Mouse (Mus musculus): Measurements from ENCODE around the gene Fam25c.
"Not testable (repeated sequence)": the region's sequence is repeated elsewhere in the genome, so short reads cannot be mapped to it uniquely, and the experiment has no call there.

Gene Fam25c

GRCm38 (mm10) chr14:34355301-34355700, at the start of gene Fam25c:
Gene Fam25c (minus strand): TSS chr14:34355433.
- no peak for DNase-seq (ENCODE audit: low spot score)

GRCm38 (mm10) chr14:34403424-34403823, 48.2 kb upstream of the Fam25c start:
- no peak for DNase-seq (ENCODE audit: low spot score)

- no peak for DNase-seq (ENCODE audit: low spot score)
These were observed 47.6 kb upstream of the Fam25c start for GRCm38 (mm10) chr14:34402871-34403270.

GRCm38 (mm10) chr14:34401135-34401534, 45.9 kb upstream of the Fam25c start:
- DNase-seq (ENCODE audit: low spot score) = peak; percentile 28

- no peak for DNase-seq (ENCODE audit: low spot score)
These were observed 44.8 kb upstream of the Fam25c start for GRCm38 (mm10) chr14:34400021-34400420.

- no peak for DNase-seq (ENCODE audit: low spot score)
These were observed 44.1 kb upstream of the Fam25c start for GRCm38 (mm10) chr14:34399301-34399700.

- no peak for DNase-seq (ENCODE audit: low spot score)
These were observed 43.7 kb upstream of the Fam25c start for GRCm38 (mm10) chr14:34398901-34399300.

GRCm38 (mm10) chr14:34397871-34398270, 42.6 kb upstream of the Fam25c start:
- no peak for DNase-seq (ENCODE audit: low spot score)

- DNase-seq (ENCODE audit: low spot score) = no peak
These were observed 38.1 kb upstream of the Fam25c start for GRCm38 (mm10) chr14:34393295-34393694.

GRCm38 (mm10) chr14:34382921-34383704, 27.9 kb upstream of the Fam25c start:
- DNase-seq (ENCODE audit: low spot score) = no peak

GRCm38 (mm10) chr14:34378560-34379331, 23.5 kb upstream of the Fam25c start:
- DNase-seq (ENCODE audit: low spot score) = no peak

- no peak for DNase-seq (ENCODE audit: low spot score)
These were observed 21.9 kb upstream of the Fam25c start for GRCm38 (mm10) chr14:34377121-34377520.

GRCm38 (mm10) chr14:34375941-34376340, 20.7 kb upstream of the Fam25c start:
- no peak for DNase-seq (ENCODE audit: low spot score)

- no peak for DNase-seq (ENCODE audit: low spot score)
These were observed 20.2 kb upstream of the Fam25c start, which contains the start of gene Mmrn2 for GRCm38 (mm10) chr14:34375415-34375904. Gene Mmrn2 (plus strand): TSS chr14:34375465.

GRCm38 (mm10) chr14:34374577-34374976, 19.3 kb upstream of the Fam25c start, which contains the start of gene Sncg:
Gene Sncg (minus strand): TSS chr14:34374789.
- DNase-seq (ENCODE audit: low spot score) = no peak

- DNase-seq (ENCODE audit: low spot score) = no peak
These were observed 18.3 kb upstream of the Fam25c start for GRCm38 (mm10) chr14:34373581-34373980.

- no peak for DNase-seq (ENCODE audit: low spot score)
These were observed 17.4 kb upstream of the Fam25c start for GRCm38 (mm10) chr14:34372646-34373045.

- no peak for DNase-seq (ENCODE audit: low spot score)
These were observed 16.5 kb upstream of the Fam25c start for GRCm38 (mm10) chr14:34371763-34372162.

- no peak for DNase-seq (ENCODE audit: low spot score)
These were observed 15.7 kb upstream of the Fam25c start for GRCm38 (mm10) chr14:34370921-34371320.

GRCm38 (mm10) chr14:34370203-34370602, 15.0 kb upstream of the Fam25c start:
- no peak for DNase-seq (ENCODE audit: low spot score)

GRCm38 (mm10) chr14:34365147-34365507, 9.9 kb upstream of the Fam25c start:
- DNase-seq (ENCODE audit: low spot score) = no peak

GRCm38 (mm10) chr14:34364254-34365146, 9.3 kb upstream of the Fam25c start:
- not testable (repeated sequence) for DNase-seq (ENCODE audit: low spot score)
